ENCODE assay signal across 7 mouse cellular contexts in the genomic region with DNA sequence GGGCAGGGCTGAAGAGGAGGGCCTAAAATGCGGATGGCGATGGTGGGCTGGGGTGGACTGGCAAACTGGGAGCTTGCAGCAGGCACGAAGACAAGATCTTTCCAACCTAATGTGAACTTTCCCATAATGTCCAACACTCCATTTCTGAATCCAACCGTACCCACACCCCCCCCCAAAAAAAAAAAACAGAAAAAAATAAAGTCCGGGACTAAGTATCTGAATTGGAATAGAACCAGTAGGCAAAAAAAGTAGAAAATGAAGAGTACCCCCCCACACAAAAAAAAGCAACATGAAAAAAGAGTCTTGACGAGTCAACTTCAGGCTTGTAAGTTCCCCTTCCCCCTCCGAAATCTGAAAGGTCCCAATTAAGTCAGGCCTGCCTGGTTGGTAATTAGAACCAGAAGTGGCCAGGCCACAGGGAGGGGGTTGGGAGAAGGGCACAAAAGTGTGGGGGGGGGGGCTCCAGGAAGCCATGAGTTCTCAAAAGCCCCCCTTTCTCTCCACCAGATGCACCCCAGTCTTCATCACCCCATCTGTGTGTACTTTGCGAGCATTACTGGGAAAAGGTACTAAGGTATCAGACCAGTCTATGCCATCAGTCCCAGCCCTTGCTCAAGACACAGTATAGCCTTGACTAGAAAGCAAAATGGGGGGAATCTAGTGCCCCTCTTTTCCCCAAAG. TPM values are rescaled to one million over a fixed set of nuclear protein-coding genes. Genes with fewer than 3 reads are reported as not detected.
DNase-seq lines count a peak whose midpoint lies in the region; ATAC-seq and TF ChIP-seq lines count a peak whose summit lies in the region.

No protein-coding gene starts in this region.

- TF ChIP-seq EP300 in stomach, postnatal 0 days (optimal IDR thresholded peaks at IDR 0.05), result no peak

- no peak for ATAC-seq in embryonic facial prominence, embryonic 14.5 days (ENCODE audit: low read depth)
- no peak for ATAC-seq in limb, embryonic 12.5 days (ENCODE audit: insufficient number of reproducible peaks, insufficient read depth, low FRiP score, low TSS enrichment, low read depth)
- ATAC-seq in stomach, postnatal 0 days (ENCODE audit: low FRiP score, low TSS enrichment), result no peak

- H3K9me3 ChIP-seq in embryonic facial prominence, embryonic 14.5 days (ENCODE audit: control insufficient read depth, low read length), result no peaks in the 10 kb centered on the region
- no peaks in the 10 kb centered on the region for H3K9me3 ChIP-seq in limb, embryonic 12.5 days
- no peaks in the 10 kb centered on the region for H3K9me3 ChIP-seq in stomach, postnatal 0 days (ENCODE audit: control insufficient read depth, low read length)

- peaks cover 8% of the 10 kb centered on the region for H3K4me1 ChIP-seq in spleen, adult 2 months (ENCODE audit: control insufficient read depth, insufficient read depth, insufficient read length)
- H3K4me1 ChIP-seq in embryonic facial prominence, embryonic 14.5 days (ENCODE audit: control insufficient read depth, insufficient read depth, low read length), result peaks cover 54% of the 10 kb centered on the region
- peaks cover 80% of the 10 kb centered on the region for H3K4me1 ChIP-seq in limb, embryonic 12.5 days (replicated peaks)
- H3K4me1 ChIP-seq in stomach, postnatal 0 days (replicated peaks; ENCODE audit: control insufficient read depth, insufficient read depth), result peaks cover 16% of the 10 kb centered on the region

- H3K36me3 ChIP-seq in spleen, adult 2 months (ENCODE audit: control insufficient read depth, insufficient read depth, low read length), result no peaks in the 10 kb centered on the region
- H3K36me3 ChIP-seq in embryonic facial prominence, embryonic 14.5 days (ENCODE audit: control insufficient read depth, insufficient read depth, low read length), result peaks cover 32% of the 10 kb centered on the region
- peaks cover 35% of the 10 kb centered on the region for H3K36me3 ChIP-seq in limb, embryonic 12.5 days
- H3K36me3 ChIP-seq in stomach, postnatal 0 days (ENCODE audit: control insufficient read depth, insufficient read depth, low read length), result peaks cover 7% of the 10 kb centered on the region; the same call in 1 of the 2 replicates

- peak overlapping the region; percentile 71 for H3K9ac ChIP-seq in embryonic facial prominence, embryonic 14.5 days (ENCODE audit: low read depth, low read length)
- peak overlapping the region; percentile 67 for H3K9ac ChIP-seq in limb, embryonic 12.5 days (replicated peaks)
- H3K9ac ChIP-seq in stomach, postnatal 0 days (ENCODE audit: low read length), result peak overlapping the region; percentile 72

- H3K27me3 ChIP-seq in spleen, adult 2 months (ENCODE audit: control insufficient read depth, insufficient read depth, low read length), result peaks cover 11% of the 10 kb centered on the region
- no peaks in the 10 kb centered on the region for H3K27me3 ChIP-seq in embryonic facial prominence, embryonic 14.5 days (replicated peaks; ENCODE audit: control insufficient read depth, insufficient read depth, low read length)
- H3K27me3 ChIP-seq in limb, embryonic 12.5 days, result no peaks in the 10 kb centered on the region
- no peaks in the 10 kb centered on the region for H3K27me3 ChIP-seq in stomach, postnatal 0 days (ENCODE audit: control insufficient read depth, insufficient read depth, low read length)

- TF ChIP-seq POLR2A in spleen, adult 2 months (IDR thresholded peaks at IDR 0.05; ENCODE audit: low read depth, low read length), result no peak

- peak overlapping the region; percentile 95 for H3K4me2 ChIP-seq in embryonic facial prominence, embryonic 14.5 days (ENCODE audit: low read depth, low read length)
- H3K4me2 ChIP-seq in limb, embryonic 12.5 days, result peak overlapping the region; percentile 97
- H3K4me2 ChIP-seq in stomach, postnatal 0 days (replicated peaks; ENCODE audit: low read depth), result peak overlapping the region; percentile 93

- TF ChIP-seq CTCF in spleen, adult 2 months (IDR thresholded peaks at IDR 0.05; ENCODE audit: extremely low read depth, insufficient read depth, insufficient read length, insufficient replicate concordance), result no peak
- TF ChIP-seq CTCF in stomach, postnatal 0 days (IDR thresholded peaks at IDR 0.05; ENCODE audit: low read depth), result no peak

- no peak for DNase-seq in spleen, adult 2 months (ENCODE audit: low read depth in 1 of 2, low spot score in 2 of 2)
- DNase-seq in spleen, adult 18-20 months, result no peak
- DNase-seq in embryonic facial prominence, embryonic 14.5 days (ENCODE audit: low spot score), result peak; percentile 86
- no peak for DNase-seq in stomach, postnatal 0 days (ENCODE audit: low spot score)
- DNase-seq in frontal cortex, adult 2 months (ENCODE audit: extremely low spot score in 1 of 2, low spot score in 1 of 2), result no peak
- DNase-seq in urinary bladder, postnatal 4 days (ENCODE audit: low spot score in 2 of 2), result no peak

- H3K27ac ChIP-seq in spleen, adult 2 months (ENCODE audit: insufficient read depth, low read length), result peak overlapping the region; percentile 77
- H3K27ac ChIP-seq in embryonic facial prominence, embryonic 14.5 days (replicated peaks; ENCODE audit: low read depth, low read length), result peak overlapping the region; percentile 99
- H3K27ac ChIP-seq in limb, embryonic 12.5 days, result peak overlapping the region; percentile 100
- H3K27ac ChIP-seq in stomach, postnatal 0 days (replicated peaks), result peak overlapping the region; percentile 99

- peak overlapping the region; percentile 54; the same call in 1 of the 2 replicates for H3K4me3 ChIP-seq in spleen, adult 2 months (ENCODE audit: extremely low read depth, insufficient read depth, insufficient read length)
- H3K4me3 ChIP-seq in embryonic facial prominence, embryonic 14.5 days (ENCODE audit: low read depth, low read length), result peak overlapping the region; percentile 57
- peak overlapping the region; percentile 67 for H3K4me3 ChIP-seq in limb, embryonic 12.5 days (replicated peaks)
- peak overlapping the region; percentile 66 for H3K4me3 ChIP-seq in stomach, postnatal 0 days (ENCODE audit: low read depth, low read length)

- 13% methylated on average over 8 of the region's 8 CpGs for WGBS in spleen, adult 2 months
- WGBS in embryonic facial prominence, embryonic 14.5 days, result 3% methylated on average over 8 of the region's 8 CpGs
- 1% methylated on average over 8 of the region's 8 CpGs for WGBS in limb, embryonic 12.5 days
- WGBS in stomach, postnatal 0 days, result 14% methylated on average over 8 of the region's 8 CpGs

RNA-seq across cellular contexts. Expression of gene Rarg, which starts 9.0 kb away (rescaled TPM):
- 21.1 and 27.5 TPM in 2 replicates for polyA plus RNA-seq in spleen, adult 2 months (2012; rRNA removed)
- 73.8 and 75.3 TPM in 2 replicates for polyA plus RNA-seq in embryonic facial prominence, embryonic 14.5 days (2014; fragmentation: Nextera tagmentation; extraction: Ambion mirVana)
- 137 TPM in 2 replicates for polyA plus RNA-seq in limb, embryonic 12.5 days (2016; fragmentation: Nextera tagmentation; extraction: Ambion mirVana)
- 27.2 and 34.6 TPM in 2 replicates for polyA plus RNA-seq in stomach, postnatal 0 days (2015; fragmentation: Nextera tagmentation; extraction: Ambion mirVana)
- polyA plus RNA-seq in frontal cortex, adult 2 months (2012; rRNA removed), result 10.5 and 11.2 TPM in 2 replicates

RNA-seq across cellular contexts. Expression of gene Itgb7, which starts 16.5 kb away (rescaled TPM):
- 127 and 143 TPM in 2 replicates for polyA plus RNA-seq in spleen, adult 2 months (2012; rRNA removed)
- polyA plus RNA-seq in embryonic facial prominence, embryonic 14.5 days (2014; fragmentation: Nextera tagmentation; extraction: Ambion mirVana), result 2.1 and 4.1 TPM in 2 replicates
- polyA plus RNA-seq in limb, embryonic 12.5 days (2016; fragmentation: Nextera tagmentation; extraction: Ambion mirVana), result 2.9 and 3.3 TPM in 2 replicates
- polyA plus RNA-seq in stomach, postnatal 0 days (2015; fragmentation: Nextera tagmentation; extraction: Ambion mirVana), result 1.2 TPM in 2 replicates
- polyA plus RNA-seq in frontal cortex, adult 2 months (2012; rRNA removed), result 0.74 and 0.84 TPM in 2 replicates

RNA-seq across cellular contexts. Expression of gene Gm9918, which starts 22.1 kb away (rescaled TPM):
- 0.05 TPM in 1 of 2 replicates, not detected in the other for polyA plus RNA-seq in spleen, adult 2 months (2012; rRNA removed)
- polyA plus RNA-seq in embryonic facial prominence, embryonic 14.5 days (2014; fragmentation: Nextera tagmentation; extraction: Ambion mirVana), result 0.71 and 1.1 TPM in 2 replicates
- 1.3 and 1.4 TPM in 2 replicates for polyA plus RNA-seq in limb, embryonic 12.5 days (2016; fragmentation: Nextera tagmentation; extraction: Ambion mirVana)
- 0.10 and 0.12 TPM in 2 replicates for polyA plus RNA-seq in stomach, postnatal 0 days (2015; fragmentation: Nextera tagmentation; extraction: Ambion mirVana)
- polyA plus RNA-seq in frontal cortex, adult 2 months (2012; rRNA removed), result 0.08 and 0.15 TPM in 2 replicates

RNA-seq across cellular contexts. Expression of gene Mfsd5, which starts 31.0 kb away (rescaled TPM):
- 57.8 and 79.8 TPM in 2 replicates for polyA plus RNA-seq in spleen, adult 2 months (2012; rRNA removed)
- polyA plus RNA-seq in embryonic facial prominence, embryonic 14.5 days (2014; fragmentation: Nextera tagmentation; extraction: Ambion mirVana), result 64.6 and 67.2 TPM in 2 replicates
- polyA plus RNA-seq in limb, embryonic 12.5 days (2016; fragmentation: Nextera tagmentation; extraction: Ambion mirVana), result 56.1 and 58.8 TPM in 2 replicates
- 81.6 and 83.6 TPM in 2 replicates for polyA plus RNA-seq in stomach, postnatal 0 days (2015; fragmentation: Nextera tagmentation; extraction: Ambion mirVana)
- polyA plus RNA-seq in frontal cortex, adult 2 months (2012; rRNA removed), result 46.2 and 48.9 TPM in 2 replicates

RNA-seq across cellular contexts. Expression of gene Csad, which starts 43.7 kb away (rescaled TPM):
- polyA plus RNA-seq in spleen, adult 2 months (2012; rRNA removed), result 33.2 and 40.9 TPM in 2 replicates
- 63.6 and 66.8 TPM in 2 replicates for polyA plus RNA-seq in embryonic facial prominence, embryonic 14.5 days (2014; fragmentation: Nextera tagmentation; extraction: Ambion mirVana)
- 70.6 and 72.9 TPM in 2 replicates for polyA plus RNA-seq in limb, embryonic 12.5 days (2016; fragmentation: Nextera tagmentation; extraction: Ambion mirVana)
- polyA plus RNA-seq in stomach, postnatal 0 days (2015; fragmentation: Nextera tagmentation; extraction: Ambion mirVana), result 32.1 and 39.4 TPM in 2 replicates
- 32.9 and 42.0 TPM in 2 replicates for polyA plus RNA-seq in frontal cortex, adult 2 months (2012; rRNA removed)

Comparison
In these comparisons a context has a peak if more than half of its experiments do, and no peak if none do; other contexts are left out.
1. RNA of gene Itgb7, which starts 16.5 kb away (polyA plus RNA-seq): 127 to 143 TPM in spleen, adult 2 months; 2.9 to 3.3 TPM in limb, embryonic 12.5 days, 2.1 to 4.1 TPM in embryonic facial prominence, embryonic 14.5 days, 1.2 TPM in stomach, postnatal 0 days and 0.74 to 0.84 TPM in frontal cortex, adult 2 months; every median in the first group is over 10 times any median in the second.
2. Peak in every context shown above with its lines, with median percentiles within 50 percentile points of each other: H3K27ac ChIP-seq, H3K4me3 ChIP-seq, H3K4me2 ChIP-seq and H3K9ac ChIP-seq.